Mouse (Mus musculus): Measurements from ENCODE around the gene Slc11a1. TPM values are rescaled to one million over a fixed set of nuclear protein-coding genes. Genes with fewer than 3 reads are reported as not detected.
"Not testable (repeated sequence)": the region's sequence is repeated elsewhere in the genome, so short reads cannot be mapped to it uniquely, and the experiment has no call there.

The Slc11a1 gene
- polyA plus RNA-seq, 1 experiment = 1.0 TPM

- TF ChIP-seq CEBPB (IDR thresholded peaks at IDR 0.05; ENCODE audit: insufficient read depth, poor library complexity, severe bottlenecking) = no peak
- no peak for TF ChIP-seq MAX (IDR thresholded peaks at IDR 0.05; ENCODE audit: low read depth)
- no peak for TF ChIP-seq REST (IDR thresholded peaks at IDR 0.05; ENCODE audit: insufficient read depth, insufficient read length)
- no peak for TF ChIP-seq USF1 (IDR thresholded peaks at IDR 0.05; ENCODE audit: low read depth)
- TF ChIP-seq MYOG (IDR thresholded peaks at IDR 0.05; ENCODE audit: control insufficient read depth in 1 of 3, insufficient read depth in 1 of 3, insufficient read length in 2 of 3, low read depth in 2 of 3) = no peak
- TF ChIP-seq TCF3 (IDR thresholded peaks at IDR 0.05; ENCODE audit: insufficient read length, low read depth) = no peak
- TF ChIP-seq POLR2AphosphoS2 (IDR thresholded peaks at IDR 0.05; ENCODE audit: insufficient read length, low read depth) = no peak
- TF ChIP-seq MYOD1 (IDR thresholded peaks at IDR 0.05; ENCODE audit: control insufficient read depth in 1 of 3, insufficient read length in 2 of 3, low read depth in 2 of 3) = no peak
- no peak for TF ChIP-seq E2F4 (IDR thresholded peaks at IDR 0.05; ENCODE audit: insufficient read depth)
- no peak for TF ChIP-seq TCF12 (IDR thresholded peaks at IDR 0.05; ENCODE audit: insufficient read depth, poor library complexity, severe bottlenecking)
- no peak for TF ChIP-seq SRF (IDR thresholded peaks at IDR 0.05; ENCODE audit: control insufficient read depth, insufficient read length, low read depth)
- TF ChIP-seq POLR2A (IDR thresholded peaks at IDR 0.05; ENCODE audit: insufficient read length, low read depth) = no peak
- Histone ChIP-seq H3K27me3 (ENCODE audit: control insufficient read depth, insufficient read depth, insufficient read length) (no peaks in the 10 kb centered on the region), H3K4me3 (no peak overlapping the region), H3K36me3 (ENCODE audit: control insufficient read depth, insufficient read depth) (no peaks in the 10 kb centered on the region), H3K4me2 (ENCODE audit: low read depth) (no peak overlapping the region), H3ac (ENCODE audit: control insufficient read depth, insufficient read length) (no peak overlapping the region), H3K79me2 (ENCODE audit: control insufficient read depth, insufficient read depth) (no peaks in the 10 kb centered on the region)
These were observed 36.4 kb upstream of the Slc11a1 start for GRCm38 (mm10) chr1:74338626-74339025.

DNA sequence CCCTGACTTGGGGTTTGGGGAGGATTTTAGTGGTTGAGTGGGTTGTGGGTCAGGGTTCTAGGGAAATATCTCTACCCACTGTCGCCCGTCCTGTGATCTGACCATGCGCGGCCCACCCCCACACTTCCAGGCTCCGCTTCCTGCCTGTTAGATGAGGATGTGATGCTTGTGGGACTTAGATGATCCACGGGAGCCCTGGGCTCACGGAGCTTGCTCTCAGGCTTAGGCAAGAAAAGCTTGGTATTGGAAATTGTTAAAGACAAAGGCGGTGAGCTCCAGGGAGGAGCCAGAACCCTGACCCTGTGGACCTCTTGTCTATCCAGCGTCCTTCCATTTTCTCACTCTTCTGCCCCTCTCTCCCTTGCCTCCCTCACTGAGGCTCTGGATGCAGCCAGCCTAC is 35.1 kb upstream of the Slc11a1 start:
- H3K36me3 ChIP-seq (ENCODE audit: control insufficient read depth, insufficient read depth) = no peaks in the 10 kb centered on the region

DNA sequence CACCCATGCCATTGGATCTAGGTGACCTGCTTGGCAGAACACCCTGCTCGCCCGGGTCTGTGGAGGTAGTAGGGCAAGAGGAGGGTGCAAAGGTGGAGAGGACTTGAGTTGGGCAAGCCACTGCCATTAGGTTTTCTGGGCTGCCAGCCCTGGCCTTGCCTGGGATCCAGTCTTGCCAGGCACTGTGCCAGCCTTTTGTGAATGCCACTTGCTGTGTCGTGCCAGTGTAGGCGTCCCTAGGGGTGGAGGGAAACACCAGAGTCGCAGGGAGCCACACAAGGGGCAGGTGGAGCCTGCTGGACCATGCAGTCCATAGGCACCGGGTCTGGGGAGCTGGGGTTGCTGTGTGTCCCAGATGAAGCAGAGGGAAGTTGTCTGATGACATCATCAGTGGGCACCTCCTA is 34.6 kb upstream of the Slc11a1 start:
- TF ChIP-seq REST (IDR thresholded peaks at IDR 0.05; ENCODE audit: insufficient read depth, insufficient read length) (no peak), E2F4 (IDR thresholded peaks at IDR 0.05; ENCODE audit: insufficient read depth) (no peak), MYOG (IDR thresholded peaks at IDR 0.05; ENCODE audit: control insufficient read depth in 1 of 3, insufficient read depth in 1 of 3, insufficient read length in 2 of 3, low read depth in 2 of 3) (no peak), TCF12 (IDR thresholded peaks at IDR 0.05; ENCODE audit: insufficient read depth, poor library complexity, severe bottlenecking) (no peak)
- no peak overlapping the region for H3K4me2 ChIP-seq (ENCODE audit: low read depth)
- H3K36me3 ChIP-seq (ENCODE audit: control insufficient read depth, insufficient read depth) = no peaks in the 10 kb centered on the region
- no peaks in the 10 kb centered on the region for H3K79me2 ChIP-seq (ENCODE audit: control insufficient read depth, insufficient read depth)
- H3K4me3 ChIP-seq = no peak overlapping the region
- H3ac ChIP-seq (ENCODE audit: control insufficient read depth, insufficient read length) = no peak overlapping the region
- no peaks in the 10 kb centered on the region for H3K27me3 ChIP-seq (ENCODE audit: control insufficient read depth, insufficient read depth, insufficient read length)

More for the DNA sequence above, 35.1 kb upstream of the Slc11a1 start:
- H3K4me2 ChIP-seq (ENCODE audit: low read depth) = no peak overlapping the region
- no peaks in the 10 kb centered on the region for H3K27me3 ChIP-seq (ENCODE audit: control insufficient read depth, insufficient read depth, insufficient read length)
- no peak overlapping the region for H3ac ChIP-seq (ENCODE audit: control insufficient read depth, insufficient read length)
- TF ChIP-seq MYOG (IDR thresholded peaks at IDR 0.05; ENCODE audit: control insufficient read depth in 1 of 3, insufficient read depth in 1 of 3, insufficient read length in 2 of 3, low read depth in 2 of 3) (no peak), SRF (IDR thresholded peaks at IDR 0.05; ENCODE audit: control insufficient read depth, insufficient read length, low read depth) (no peak), POLR2AphosphoS2 (IDR thresholded peaks at IDR 0.05; ENCODE audit: insufficient read length, low read depth) (no peak), CEBPB (IDR thresholded peaks at IDR 0.05; ENCODE audit: insufficient read depth, poor library complexity, severe bottlenecking) (no peak), POLR2A (IDR thresholded peaks at IDR 0.05; ENCODE audit: insufficient read length, low read depth) (no peak), MAX (IDR thresholded peaks at IDR 0.05; ENCODE audit: low read depth) (no peak), USF1 (IDR thresholded peaks at IDR 0.05; ENCODE audit: low read depth) (no peak), E2F4 (IDR thresholded peaks at IDR 0.05; ENCODE audit: insufficient read depth) (no peak), TCF12 (IDR thresholded peaks at IDR 0.05; ENCODE audit: insufficient read depth, poor library complexity, severe bottlenecking) (no peak), REST (IDR thresholded peaks at IDR 0.05; ENCODE audit: insufficient read depth, insufficient read length) (no peak), MYOD1 (IDR thresholded peaks at IDR 0.05; ENCODE audit: control insufficient read depth in 1 of 3, insufficient read length in 2 of 3, low read depth in 2 of 3) (no peak), TCF3 (IDR thresholded peaks at IDR 0.05; ENCODE audit: insufficient read length, low read depth) (no peak)
- no peak overlapping the region for H3K4me3 ChIP-seq
- no peaks in the 10 kb centered on the region for H3K79me2 ChIP-seq (ENCODE audit: control insufficient read depth, insufficient read depth)

DNA sequence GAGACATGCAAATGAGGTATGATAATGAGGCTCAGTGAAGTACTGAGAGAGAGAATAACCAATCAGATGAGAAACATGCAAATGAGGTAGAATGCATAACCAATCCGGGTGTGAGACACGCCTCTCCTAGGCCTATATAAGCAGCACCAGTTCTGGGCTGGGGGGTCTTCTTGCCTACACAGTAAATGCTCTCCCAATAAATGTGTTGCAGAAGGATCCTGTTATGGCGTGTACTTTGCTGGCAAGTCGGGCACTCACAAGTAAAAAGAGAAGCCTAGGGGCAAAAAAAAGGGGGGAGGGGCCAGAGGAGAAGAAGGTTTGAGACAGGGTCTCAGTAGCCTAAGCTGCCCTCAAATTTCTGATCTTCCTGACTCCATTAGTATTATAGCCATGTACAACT is 34.0 kb upstream of the Slc11a1 start:
- not testable (repeated sequence) for H3K27me3 ChIP-seq (ENCODE audit: control insufficient read depth, insufficient read depth, insufficient read length); H3K79me2 ChIP-seq (ENCODE audit: control insufficient read depth, insufficient read depth); H3K4me3 ChIP-seq; H3K36me3 ChIP-seq (ENCODE audit: control insufficient read depth, insufficient read depth); H3K4me2 ChIP-seq (ENCODE audit: low read depth); H3ac ChIP-seq (ENCODE audit: control insufficient read depth, insufficient read length)

DNA sequence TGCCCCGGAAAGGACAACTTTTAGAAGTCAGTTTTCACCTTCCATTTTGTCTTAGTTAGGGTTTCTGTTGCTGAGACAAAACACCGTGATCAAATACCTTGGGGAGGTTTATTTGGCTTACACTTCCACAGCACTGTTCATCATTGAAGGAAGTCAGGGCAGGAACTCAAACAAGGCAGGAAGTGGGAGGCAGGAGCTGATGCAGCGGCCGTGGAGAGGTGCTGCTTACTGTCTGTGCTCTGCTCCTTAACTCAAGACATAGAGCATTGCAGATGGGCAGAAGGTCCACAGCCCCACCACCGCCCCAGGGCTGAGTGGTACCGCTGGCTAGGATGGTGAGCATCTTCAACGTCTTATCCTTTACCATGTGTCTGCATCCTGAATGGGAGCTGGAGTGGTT is 33.1 kb upstream of the Slc11a1 start:
- no peak overlapping the region for H3K4me2 ChIP-seq (ENCODE audit: low read depth)
- H3ac ChIP-seq (ENCODE audit: control insufficient read depth, insufficient read length) = no peak overlapping the region
- no peak overlapping the region for H3K4me3 ChIP-seq
- no peak for TF ChIP-seq POLR2A (IDR thresholded peaks at IDR 0.05; ENCODE audit: insufficient read length, low read depth)
- TF ChIP-seq SRF (IDR thresholded peaks at IDR 0.05; ENCODE audit: control insufficient read depth, insufficient read length, low read depth) = no peak
- no peaks in the 10 kb centered on the region for H3K79me2 ChIP-seq (ENCODE audit: control insufficient read depth, insufficient read depth)
- H3K27me3 ChIP-seq (ENCODE audit: control insufficient read depth, insufficient read depth, insufficient read length) = no peaks in the 10 kb centered on the region
- no peaks in the 10 kb centered on the region for H3K36me3 ChIP-seq (ENCODE audit: control insufficient read depth, insufficient read depth)

DNA sequence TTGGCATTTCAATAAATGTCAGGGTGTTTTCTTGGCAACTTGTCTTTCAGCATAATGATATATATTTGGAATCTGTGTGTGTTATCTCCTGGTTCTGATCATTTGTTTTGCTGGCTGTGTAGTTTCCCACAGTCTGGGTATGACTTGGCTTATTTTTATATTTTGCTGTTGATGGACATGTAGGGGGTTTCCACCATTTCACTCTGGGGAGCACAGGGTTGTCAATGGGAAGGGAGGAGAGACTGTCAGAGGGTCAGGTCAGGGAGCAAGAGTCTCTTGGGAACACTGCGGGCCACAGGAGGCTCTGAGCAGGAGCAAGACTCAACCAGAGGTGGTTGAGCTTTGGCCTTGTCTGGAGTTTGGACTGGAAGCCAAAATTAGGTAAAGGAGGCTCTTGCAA is 32.7 kb upstream of the Slc11a1 start:
- H3K4me2 ChIP-seq (ENCODE audit: low read depth) = no peak overlapping the region
- TF ChIP-seq TCF12 (IDR thresholded peaks at IDR 0.05; ENCODE audit: insufficient read depth, poor library complexity, severe bottlenecking) (no peak), POLR2A (IDR thresholded peaks at IDR 0.05; ENCODE audit: insufficient read length, low read depth) (no peak), CEBPB (IDR thresholded peaks at IDR 0.05; ENCODE audit: insufficient read depth, poor library complexity, severe bottlenecking) (no peak), MYOG (IDR thresholded peaks at IDR 0.05; ENCODE audit: control insufficient read depth in 1 of 3, insufficient read depth in 1 of 3, insufficient read length in 2 of 3, low read depth in 2 of 3) (no peak)
- H3K79me2 ChIP-seq (ENCODE audit: control insufficient read depth, insufficient read depth) = no peaks in the 10 kb centered on the region
- no peak overlapping the region for H3K4me3 ChIP-seq
- H3ac ChIP-seq (ENCODE audit: control insufficient read depth, insufficient read length) = no peak overlapping the region
- no peaks in the 10 kb centered on the region for H3K36me3 ChIP-seq (ENCODE audit: control insufficient read depth, insufficient read depth)
- no peaks in the 10 kb centered on the region for H3K27me3 ChIP-seq (ENCODE audit: control insufficient read depth, insufficient read depth, insufficient read length)

All from myocyte (in vitro differentiated cells).